Mouse (Mus musculus): ENCODE data around the gene Mapk1. TPM values are rescaled to one million over a fixed set of nuclear protein-coding genes. Genes with fewer than 3 reads are reported as not detected.
A peak's percentile ranks its signal among the peaks of the same experiment; 100 is the strongest.

The Mapk1 gene
- total RNA-seq, 1 experiment from 2014 or later: 179 TPM

DNA sequence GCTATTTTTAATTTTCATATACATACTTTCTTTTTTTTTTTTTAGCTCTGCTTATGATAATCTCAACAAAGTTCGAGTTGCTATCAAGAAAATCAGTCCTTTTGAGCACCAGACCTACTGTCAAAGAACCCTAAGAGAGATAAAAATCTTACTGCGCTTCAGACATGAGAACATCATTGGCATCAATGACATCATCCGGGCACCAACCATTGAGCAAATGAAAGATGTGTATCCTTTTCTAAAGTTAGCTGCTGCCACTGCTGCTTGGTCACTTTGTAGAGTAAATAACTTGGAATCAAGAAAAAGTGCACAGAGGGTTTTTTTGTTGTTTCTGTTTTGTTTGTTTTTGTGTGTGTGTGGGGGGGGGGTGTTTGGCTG is 32.7 kb downstream of the Mapk1 start:
- DNase-seq: no peak

DNA sequence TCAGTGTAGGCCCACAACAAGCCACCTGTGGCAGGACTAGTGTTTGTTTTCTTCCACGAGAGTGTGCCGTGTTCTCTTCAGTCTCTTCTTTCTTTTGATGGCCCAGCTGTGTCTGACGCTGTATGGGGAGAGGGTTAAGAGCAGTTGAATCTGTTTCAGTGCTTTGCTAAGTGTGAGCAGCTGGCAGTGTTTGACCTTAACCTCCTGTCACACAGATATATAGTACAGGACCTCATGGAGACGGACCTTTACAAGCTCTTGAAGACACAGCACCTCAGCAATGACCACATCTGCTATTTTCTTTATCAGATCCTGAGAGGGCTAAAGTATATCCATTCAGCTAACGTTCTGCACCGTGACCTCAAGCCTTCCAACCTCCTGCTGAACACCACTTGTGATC is 34.9 kb downstream of the Mapk1 start:
- no peak for DNase-seq

DNA sequence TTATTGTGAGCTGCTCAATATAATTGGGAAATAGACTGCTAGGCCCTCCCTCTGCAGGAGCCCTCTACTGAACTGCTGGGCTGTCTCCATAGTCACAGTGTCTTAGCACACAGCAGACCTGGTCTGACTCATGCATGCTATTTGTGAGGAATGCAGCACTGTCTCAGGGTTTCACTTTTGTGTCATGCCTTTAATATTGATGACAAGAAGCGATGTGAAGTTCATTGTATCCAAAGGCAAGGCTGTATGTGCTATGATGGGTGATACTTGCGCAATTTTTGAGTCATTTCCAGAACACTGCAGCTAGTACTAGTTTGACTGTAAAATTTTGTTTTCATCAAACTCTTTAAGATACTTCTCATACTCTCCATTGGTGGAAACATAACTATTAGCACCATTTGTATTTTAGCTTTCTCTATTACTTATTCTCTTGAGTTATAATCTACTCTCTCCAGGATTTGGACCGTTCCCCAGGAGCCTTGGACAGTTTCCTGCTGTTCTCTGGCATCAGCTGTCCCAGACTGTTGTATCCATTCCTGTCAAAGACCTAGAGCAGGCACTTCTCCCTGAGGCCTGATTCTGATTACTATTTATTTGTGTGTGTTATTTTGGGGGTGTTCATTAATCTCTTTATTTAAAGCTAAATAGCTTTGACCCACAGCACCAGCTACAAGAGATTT is 41.4 kb downstream of the Mapk1 start:
- DNase-seq: peak; percentile 38

DNA sequence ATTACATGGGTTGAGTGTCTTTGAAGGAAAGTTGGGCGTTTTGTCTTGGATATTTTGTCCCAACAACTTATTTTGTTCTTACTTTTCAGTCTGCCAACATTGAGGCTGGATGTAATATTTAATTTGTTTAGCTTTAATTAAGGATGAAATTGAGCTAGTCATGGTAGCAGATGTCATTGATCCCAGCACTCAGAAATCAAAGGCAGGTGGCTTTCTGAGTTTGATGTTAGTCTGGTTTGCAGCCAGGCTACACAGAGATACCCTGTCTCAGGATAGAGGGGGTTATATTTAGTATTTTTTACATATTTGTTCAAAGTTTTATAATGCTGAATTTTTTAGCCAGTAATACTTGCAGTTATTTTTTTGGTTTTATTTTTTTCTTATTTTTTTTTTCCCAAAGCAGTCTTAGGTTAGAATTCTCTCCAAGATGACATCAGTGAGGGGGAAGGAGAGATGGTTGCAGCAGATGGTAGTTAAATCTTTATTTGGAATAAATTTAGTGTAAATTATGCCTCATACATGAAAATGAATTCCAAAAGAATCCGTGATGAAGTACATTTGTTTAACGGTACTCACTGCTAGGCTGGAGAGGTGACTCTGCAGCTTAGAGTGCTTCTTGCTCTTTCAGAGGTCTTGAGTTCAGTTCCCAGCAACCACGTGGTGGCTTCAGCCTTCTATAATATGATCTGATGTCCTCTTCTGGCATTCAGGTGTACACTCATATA is 47.0 kb downstream of the Mapk1 start:
- no peak for DNase-seq

DNA sequence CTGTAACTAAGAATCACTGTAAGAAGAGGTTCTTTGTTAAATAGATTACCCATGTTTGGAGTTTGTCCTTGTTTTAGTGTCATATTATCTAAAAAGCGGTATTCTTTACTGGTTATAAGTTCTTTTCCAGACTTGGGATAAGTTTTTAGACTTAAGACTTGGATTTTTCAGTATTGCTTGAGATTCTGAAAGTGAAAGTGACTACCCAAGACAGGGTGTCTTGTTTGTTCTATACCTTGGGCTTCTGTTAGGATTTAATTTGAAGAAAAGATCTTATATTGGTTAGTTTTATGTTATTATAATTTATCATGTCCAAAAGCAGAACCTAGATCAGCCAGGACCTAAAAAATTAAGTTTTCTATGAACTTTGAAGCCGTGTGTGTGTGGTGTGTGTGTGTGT is 50.6 kb downstream of the Mapk1 start:
- no peak for DNase-seq

DNA sequence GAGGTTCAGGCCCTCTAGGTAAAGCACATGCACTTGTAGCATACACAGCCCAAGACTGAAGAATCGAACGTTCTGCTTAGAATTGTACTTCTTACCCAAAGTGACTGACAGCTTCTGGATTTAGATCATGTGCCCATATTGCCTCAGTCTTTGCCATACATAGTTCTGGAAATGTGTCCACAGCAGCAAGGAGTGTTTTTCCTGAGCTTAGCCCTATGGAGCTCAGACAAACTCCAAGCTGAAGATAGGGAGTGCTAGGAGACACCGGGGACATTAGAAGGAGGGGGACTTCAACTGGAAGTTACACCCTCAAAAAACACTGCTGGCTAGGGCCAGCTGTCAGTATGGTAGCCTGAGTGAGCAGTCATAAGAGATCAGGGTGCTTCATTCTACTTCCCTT is 57.5 kb downstream of the Mapk1 start:
- DNase-seq: no peak

DNA sequence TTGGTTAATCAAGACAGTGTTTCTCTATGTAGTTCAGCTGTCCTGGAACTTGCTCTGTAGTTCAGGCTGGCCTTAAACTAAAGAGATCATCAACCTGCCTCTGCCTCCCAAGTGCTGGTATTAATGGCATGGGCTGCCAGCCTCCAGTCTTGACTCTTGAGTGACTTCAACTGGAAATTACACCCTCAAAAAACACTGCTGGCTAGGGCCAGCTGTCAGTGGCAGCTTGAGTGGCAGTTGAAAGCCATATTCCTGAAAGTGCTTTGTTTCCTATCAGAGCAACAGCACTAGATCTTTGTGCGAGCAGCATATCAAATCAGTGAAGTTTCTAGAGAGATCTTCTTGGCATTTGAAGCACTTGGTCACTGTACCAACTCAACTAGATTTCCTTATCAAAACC is 58.2 kb downstream of the Mapk1 start:
- no peak for DNase-seq

DNA sequence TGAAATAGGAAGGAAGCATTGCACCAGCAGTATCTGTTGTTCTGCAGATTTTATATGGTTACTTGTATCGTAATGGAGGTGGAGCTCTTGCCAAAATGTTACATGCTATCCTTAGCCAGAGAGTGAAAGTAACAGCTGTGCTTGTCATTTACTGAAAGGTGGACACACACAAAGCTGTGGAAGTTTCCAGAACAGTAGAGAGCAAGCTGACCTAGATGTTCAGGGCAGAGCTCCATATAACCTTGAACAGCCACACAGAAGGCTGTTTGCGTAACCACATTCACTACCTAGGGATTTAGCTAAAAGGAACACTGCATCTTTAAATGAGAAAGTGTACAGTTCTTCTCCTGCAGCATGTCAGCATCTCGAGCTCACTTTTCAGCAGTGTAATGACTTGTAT is 61.1 kb downstream of the Mapk1 start:
- DNase-seq: peak; percentile 58

DNA sequence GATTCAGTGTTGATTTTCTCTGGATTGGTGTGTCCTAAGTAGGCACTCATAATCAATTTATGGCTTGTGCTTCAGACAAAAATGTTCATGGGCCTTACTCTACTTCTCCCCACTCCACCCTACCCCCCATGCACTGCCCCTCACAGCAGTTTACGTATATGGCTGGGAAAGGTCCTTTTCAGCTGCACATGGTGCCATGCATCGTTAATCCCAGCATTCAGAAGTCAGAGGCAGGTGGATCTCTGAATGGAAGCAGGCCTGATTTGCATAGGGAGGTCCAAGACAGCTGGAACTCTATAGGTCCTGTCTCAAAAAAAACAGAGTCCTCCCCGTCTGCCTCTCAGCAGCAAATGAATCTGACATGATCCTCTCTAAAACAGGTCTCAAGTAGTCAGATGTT is 62.1 kb downstream of the Mapk1 start:
- no peak for DNase-seq

DNA sequence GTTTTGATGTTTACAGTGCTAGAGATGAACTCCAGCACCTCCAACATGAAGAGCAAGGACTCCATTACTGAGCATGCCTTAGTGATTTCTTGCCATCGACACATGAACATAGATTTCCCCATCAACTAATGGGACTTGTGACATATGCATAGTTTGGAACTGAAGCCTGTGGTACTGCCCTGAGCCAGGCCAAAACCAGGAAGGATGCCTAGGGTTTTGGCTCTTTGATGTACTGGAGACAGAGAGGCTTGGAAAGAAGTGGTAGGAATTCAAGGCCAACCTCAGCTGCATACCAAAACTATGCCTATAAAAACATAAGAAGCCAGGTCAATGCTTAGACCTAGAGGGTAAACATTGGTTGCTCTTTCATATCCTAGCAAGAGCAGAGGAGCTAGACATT is 66.7 kb downstream of the Mapk1 start:
- DNase-seq: no peak

DNA sequence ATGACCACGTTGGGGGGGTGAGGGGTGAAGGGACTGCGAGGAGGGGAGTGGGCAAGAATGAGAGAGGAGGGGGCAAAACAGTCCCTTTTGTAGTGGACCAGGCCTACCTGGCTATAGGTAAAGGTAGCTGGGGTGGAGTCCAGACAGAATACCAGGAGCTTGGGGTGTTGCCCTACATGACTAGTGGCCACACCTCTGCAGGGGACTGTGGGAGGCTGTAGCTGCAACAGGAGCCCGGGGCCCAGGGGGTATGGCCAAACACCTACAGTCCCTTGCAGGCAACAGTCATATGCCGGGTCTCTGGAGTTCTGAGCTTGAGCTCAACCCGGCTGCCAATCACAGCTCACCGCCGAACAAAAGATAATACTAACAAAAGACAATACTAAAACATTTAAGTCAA is 68.9 kb downstream of the Mapk1 start:
- no peak for DNase-seq

DNA sequence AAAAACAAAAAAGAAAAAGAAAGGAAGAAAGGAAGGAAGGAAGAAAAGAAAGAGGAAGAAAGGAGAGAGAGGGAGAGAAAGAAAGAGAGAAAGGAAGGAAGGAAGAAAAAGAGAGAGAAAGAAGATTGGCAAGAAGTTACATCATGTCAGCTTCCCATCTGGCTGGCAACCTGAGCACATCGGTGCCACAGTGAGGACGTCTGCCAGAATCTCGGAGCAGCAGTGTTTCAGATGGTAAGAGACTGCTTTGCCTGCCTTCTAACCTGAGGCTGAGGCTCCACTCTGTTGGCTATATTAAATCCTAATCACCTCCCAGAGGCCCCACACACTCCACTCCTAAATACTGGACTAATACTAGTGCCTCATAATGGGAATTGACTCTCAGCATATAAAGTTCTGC is 70.7 kb downstream of the Mapk1 start:
- DNase-seq: no peak

DNA sequence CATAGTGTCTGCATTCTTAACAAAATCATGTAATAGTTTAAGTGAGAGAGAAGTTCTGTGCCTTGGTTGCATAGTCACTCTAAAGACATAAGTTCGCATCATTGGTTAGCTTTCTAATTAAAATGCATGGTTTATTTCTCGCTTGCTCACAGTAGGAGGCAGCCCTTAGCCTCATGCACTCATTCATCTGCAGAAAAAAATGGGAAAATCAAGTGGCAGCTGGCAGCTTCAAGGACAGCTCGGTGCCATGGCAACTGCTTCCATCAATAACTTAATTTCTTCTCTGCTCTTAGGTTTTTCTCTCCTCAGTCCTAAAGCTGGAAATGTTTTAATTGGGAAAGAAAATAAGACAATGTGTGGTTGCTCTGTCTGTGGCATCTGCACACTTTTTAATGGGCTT is 72.4 kb downstream of the Mapk1 start:
- no peak for DNase-seq

DNA sequence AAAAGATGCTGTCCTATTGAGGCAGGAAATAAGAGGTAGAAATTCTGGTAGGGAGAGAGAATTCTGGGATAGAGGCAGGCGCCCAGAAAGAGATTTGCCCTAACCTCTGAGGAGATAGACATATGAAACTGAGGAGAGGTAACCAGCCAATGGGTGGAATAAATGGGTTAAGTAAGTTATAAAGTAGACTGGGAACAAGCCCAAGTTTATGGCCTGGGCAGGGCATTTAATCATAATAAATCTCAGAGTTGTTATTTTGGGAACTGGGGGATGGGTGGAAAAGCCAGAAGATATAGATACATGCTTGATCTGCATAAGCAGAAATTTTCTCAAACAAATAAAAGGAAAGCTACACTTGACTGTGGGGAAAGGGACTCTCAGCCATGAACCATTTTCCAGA is 79.2 kb downstream of the Mapk1 start:
- no peak for DNase-seq

DNA sequence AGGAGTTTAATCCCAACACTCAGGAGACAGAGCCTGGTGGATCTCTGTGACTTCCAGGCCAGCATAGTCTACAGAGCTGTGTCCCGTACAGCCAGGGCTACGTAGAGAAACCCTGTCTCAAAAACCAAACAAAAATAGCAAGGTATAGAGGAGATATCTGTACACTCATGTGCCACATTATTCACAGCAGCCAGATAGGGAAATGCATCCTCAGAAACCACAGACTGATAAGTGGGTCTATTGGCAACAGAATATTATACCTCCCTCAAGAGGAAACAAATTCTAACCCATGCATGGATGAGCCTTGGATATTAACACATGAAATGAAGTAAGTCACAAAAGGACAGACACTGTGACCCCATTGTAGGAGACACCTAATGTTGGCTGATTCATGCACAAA is 84.4 kb downstream of the Mapk1 start:
- no peak for DNase-seq

DNA sequence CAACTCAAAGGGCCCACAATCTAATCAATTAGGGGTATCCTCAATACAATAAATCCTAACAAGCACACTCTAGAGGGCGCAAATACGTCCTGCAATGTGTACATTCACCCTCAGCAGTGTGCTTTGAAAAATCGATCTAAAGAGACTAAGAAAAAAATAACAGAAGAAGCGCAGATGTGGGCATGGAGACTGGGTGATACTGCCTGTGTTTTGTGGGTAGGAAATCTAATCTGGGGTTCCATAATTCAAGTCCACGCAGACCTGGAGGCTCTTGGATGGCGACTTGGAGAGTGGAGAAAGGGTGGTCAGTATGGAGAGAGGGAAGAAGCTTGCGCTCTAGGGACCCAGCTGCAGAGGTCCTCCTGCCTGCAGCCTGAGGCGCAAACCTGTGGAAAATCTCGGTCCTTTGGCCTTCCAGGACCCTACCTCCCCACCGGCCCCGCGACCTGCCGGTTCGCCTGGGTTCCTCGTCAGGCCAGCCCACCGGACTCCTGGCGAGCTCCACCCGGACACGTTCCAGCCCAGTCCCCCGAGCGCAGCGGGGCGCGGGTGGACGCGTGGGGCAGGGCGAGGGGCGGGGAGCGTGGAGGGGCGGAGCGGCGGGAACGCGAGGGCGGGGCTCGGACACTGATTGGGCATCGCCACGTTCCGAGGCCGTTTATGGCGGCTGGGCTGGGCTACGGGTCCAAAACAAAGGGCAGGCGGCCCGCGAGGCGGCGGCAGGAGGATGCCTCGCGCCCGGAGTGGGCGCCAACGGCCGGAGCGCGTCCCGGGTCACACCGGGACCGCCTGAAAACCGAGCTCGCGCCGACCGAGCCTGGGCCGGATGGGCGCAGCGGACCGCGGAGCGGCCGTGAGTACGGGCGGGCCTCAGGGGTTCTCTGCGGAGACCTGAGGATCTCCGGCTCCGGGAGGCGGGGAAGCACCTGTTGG is 86.6 kb downstream of the Mapk1 start, which contains the start of gene Ypel1:
TSS of gene Ypel1 (plus strand) at position 186 of the 933 bp plus-strand sequence.
- DNase-seq: peak; percentile 96

DNA sequence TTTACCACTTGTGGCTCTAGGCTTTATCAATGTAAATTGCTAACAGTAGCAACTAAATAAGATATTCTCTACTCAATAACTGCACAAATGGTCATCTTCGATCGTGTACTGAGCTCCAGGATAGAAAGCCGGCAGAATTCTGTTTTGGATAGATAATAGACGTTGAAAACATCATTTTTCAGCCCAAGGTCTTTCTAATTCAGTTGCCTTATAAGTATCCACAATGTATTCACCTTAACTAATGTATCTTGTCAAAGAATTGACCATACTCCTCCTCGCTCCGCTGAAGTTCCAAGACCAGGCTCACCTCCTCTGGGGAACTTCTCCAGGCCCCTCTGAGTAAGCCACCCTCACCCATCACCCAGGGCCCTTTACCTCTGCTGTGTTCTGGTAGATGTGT is 87.5 kb downstream of the Mapk1 start:
- no peak for DNase-seq

DNA sequence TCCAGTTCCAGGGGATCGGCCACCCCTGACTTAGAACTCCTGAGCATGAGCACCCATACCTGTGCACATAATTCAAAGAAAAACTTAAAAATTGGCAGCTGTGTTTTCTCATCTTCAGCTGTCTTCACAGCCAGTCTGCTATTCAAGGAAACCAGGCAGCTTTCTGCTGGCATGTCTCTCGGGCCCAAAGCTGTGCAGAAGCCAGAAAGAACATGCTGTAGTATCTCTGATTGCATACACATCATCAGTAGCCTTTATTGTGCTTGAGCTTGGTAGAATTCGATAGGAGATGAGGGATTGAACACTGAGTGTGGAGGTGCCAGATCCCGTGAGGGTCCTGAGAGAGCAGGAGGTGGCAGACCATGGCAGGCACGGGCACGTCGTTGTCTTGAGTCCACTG is 89.8 kb downstream of the Mapk1 start:
- DNase-seq: no peak

DNA sequence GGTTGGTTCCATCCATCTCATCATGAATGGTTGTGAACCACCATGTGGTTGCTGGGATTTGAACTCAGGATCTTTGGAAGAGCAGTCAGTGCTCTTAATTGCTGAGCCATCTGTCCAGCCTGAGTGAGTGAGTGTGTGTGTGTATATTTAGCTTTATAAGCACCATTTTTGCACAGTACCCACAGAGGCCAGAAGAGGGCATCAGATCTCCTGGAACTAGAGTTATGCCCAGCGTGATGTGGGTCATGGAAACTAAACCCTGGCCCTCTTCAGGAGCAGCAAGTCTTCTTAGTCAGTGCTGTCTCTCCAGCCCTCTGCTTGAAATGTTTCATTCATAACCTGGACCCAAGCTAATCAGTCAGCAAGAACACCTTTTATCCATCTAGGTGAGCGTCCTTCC is 93.1 kb downstream of the Mapk1 start:
- DNase-seq: no peak

DNA sequence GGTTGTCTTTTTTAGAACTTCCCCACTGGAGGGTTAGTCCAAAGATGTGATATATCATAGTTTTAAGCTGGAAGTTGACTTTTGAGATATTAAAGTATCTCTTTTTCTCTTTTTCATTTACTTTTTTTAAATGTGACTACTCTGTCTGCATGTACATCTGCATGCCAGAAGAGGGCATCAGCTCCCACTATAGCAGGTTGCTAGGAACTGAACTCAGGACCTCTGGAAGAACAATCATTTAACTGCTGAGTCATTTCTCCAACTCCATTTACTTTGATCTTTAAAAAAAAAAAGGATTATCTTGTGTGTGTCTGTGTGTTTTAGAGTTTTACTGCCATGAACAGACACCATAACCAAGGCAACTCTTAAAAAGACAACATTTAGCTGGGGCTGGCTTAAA is 93.7 kb downstream of the Mapk1 start:
- no peak for DNase-seq

DNA sequence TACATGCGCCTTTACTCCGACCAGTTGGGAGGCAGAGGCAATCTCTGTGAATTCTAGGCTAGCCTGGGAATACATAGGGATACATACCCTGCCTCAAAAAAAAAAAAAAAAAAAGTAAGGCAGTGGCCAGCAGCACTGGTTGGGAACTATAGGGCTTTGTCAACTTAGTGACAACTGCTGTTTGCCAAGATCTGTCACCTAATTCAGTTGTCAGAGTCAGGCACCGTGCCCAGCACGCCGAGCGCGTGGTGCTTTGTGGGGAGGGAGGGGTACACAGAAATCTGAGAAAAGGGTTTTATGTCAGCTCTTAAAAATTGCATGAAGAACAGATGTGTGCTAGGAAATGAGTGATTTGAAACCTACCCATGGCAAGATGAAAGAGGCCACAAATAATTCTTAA is 94.9 kb downstream of the Mapk1 start:
- DNase-seq: peak; percentile 28

DNA sequence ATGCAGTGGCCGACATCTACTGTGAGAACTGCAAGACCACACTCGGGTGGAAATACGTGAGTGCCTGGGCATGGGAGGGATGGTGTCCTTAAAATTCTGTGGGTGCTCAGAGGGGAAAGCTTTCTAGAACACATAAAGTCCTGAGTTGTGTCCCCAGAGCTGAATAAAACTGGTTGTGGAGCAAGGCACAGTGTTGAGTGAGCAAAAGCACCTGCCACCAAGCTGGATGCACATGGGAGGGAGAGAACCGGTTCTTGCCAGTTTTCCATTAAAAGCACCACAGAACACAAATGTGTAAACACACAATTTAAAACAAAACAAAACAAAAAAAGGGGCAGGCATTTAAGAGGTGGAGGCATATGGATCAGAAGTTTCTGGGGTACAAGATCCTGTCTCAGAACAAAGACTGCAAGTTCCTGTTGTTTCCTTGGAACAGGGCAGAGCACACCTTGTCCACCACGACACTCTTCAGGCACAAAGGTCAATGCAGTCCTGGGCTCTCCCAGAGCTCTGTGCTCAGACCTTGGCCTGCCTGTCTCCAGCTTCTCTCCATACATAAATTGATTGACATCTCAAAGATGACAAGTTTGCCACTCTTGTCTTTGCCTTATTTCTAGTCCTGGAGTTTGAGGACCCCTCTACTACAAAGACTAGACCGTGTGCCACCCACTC is 99.1 kb downstream of the Mapk1 start:
- DNase-seq: no peak

DNA sequence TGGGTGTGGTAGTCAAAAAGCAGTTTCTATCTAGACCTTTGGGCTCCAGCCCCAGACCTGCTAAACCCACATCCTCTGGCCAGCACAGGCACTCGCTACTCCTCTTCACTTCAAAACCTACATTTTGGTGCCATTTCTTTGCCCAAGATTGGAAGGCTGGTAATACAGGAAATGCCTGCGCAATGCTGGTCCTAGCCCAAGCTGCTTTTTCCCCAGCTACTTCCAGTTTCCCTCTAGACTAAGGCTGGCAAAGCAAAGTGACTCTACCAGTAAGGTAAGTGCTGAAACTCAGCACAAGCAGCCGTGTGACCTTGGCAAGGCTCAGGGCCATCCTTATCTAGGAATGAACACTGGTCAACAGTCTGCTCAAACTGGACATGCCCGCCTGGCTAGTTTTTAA is 102.5 kb downstream of the Mapk1 start:
- DNase-seq: peak; percentile 73
